Comparison of ENCODE assay signal across 8 mouse cellular contexts in the genomic region with DNA sequence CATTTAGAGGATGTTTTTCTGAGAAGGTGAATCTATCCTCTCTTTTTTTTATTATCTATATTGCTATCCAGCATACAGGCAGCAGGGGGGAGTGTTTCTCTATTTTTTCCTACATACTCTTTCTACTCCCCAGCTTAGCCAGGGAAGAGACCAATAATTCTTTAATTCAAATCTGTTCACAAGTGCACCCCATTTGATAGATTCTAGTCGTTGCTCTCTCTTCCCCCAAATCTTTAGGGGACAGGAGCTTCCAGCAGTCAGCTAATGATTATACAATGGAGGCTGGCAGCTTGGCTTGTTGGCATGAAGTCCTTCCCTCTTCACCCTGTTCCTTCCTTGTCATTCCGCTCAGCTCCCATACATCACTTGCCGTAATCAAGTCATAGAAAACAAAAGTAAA. TPM values are rescaled to one million over a fixed set of nuclear protein-coding genes. Genes with fewer than 3 reads are reported as not detected.
DNase-seq lines count a peak whose midpoint lies in the region; ATAC-seq and TF ChIP-seq lines count a peak whose summit lies in the region.

No protein-coding gene starts in this region.

- 42% methylated on average over 3 of the region's 3 CpGs for WGBS in kidney, adult 2 months
- 33% methylated on average over 3 of the region's 3 CpGs for WGBS in hindbrain, embryonic 13.5 days
- WGBS in neural tube, embryonic 15.5 days, result 27% methylated on average over 3 of the region's 3 CpGs

- no peak overlapping the region for H3K27ac ChIP-seq in kidney, adult 2 months (ENCODE audit: insufficient read depth, low read depth, low read length)
- H3K27ac ChIP-seq in hindbrain, embryonic 13.5 days, result no peak overlapping the region
- 0 out of 2 replicates have a peak overlapping the region, but pooled peaks have one; percentile 58 for H3K27ac ChIP-seq in neural tube, embryonic 15.5 days (replicated peaks)

- no peaks in the 10 kb centered on the region for H3K27me3 ChIP-seq in kidney, adult 2 months (replicated peaks; ENCODE audit: control insufficient read depth, insufficient read depth, low read length)
- 0 out of 2 replicates have a peak, but pooled peaks cover 3% of the 10 kb centered on the region for H3K27me3 ChIP-seq in hindbrain, embryonic 13.5 days
- no peaks in the 10 kb centered on the region for H3K27me3 ChIP-seq in neural tube, embryonic 15.5 days (replicated peaks)

- DNase-seq in kidney, adult 2 months, result peak; percentile 19
- DNase-seq in kidney, adult 11 months, result no peak
- DNase-seq in adipocyte (ENCODE audit: low spot score), result peak; percentile 18
- DNase-seq in heart, postnatal 25 days (ENCODE audit: low spot score), result no peak
- no peak for DNase-seq in ovary, adult 18-20 months (ENCODE audit: low spot score)
- no peak for DNase-seq in T-cell, adult 2 months (ENCODE audit: low spot score)

- no peaks in the 10 kb centered on the region for H3K4me1 ChIP-seq in kidney, adult 2 months (ENCODE audit: control insufficient read depth, insufficient read depth, low read length)
- H3K4me1 ChIP-seq in hindbrain, embryonic 13.5 days (replicated peaks), result peaks cover 11% of the 10 kb centered on the region
- H3K4me1 ChIP-seq in neural tube, embryonic 15.5 days, result peaks cover 9% of the 10 kb centered on the region

- ATAC-seq in hindbrain, embryonic 13.5 days (ENCODE audit: low FRiP score), result peak; percentile 83
- peak; percentile 83 for ATAC-seq in neural tube, embryonic 15.5 days (ENCODE audit: low FRiP score)

- no peak for TF ChIP-seq POLR2A in kidney, adult 2 months (IDR thresholded peaks at IDR 0.05; ENCODE audit: low read depth, low read length)

- no peak overlapping the region for H3K4me2 ChIP-seq in hindbrain, embryonic 13.5 days
- peak overlapping the region; percentile 28; the same call in 1 of the 2 replicates for H3K4me2 ChIP-seq in neural tube, embryonic 15.5 days

- no peak for TF ChIP-seq CTCF in kidney, adult 2 months (conservative IDR thresholded peaks at IDR 0.05; ENCODE audit: insufficient read depth, insufficient read length, low read depth, low read length)

- H3K36me3 ChIP-seq in kidney, adult 2 months (ENCODE audit: control insufficient read depth, insufficient read depth, low read length), result no peaks in the 10 kb centered on the region
- H3K36me3 ChIP-seq in hindbrain, embryonic 13.5 days, result no peaks in the 10 kb centered on the region
- no peaks in the 10 kb centered on the region for H3K36me3 ChIP-seq in neural tube, embryonic 15.5 days

- H3K9me3 ChIP-seq in hindbrain, embryonic 13.5 days, result no peaks in the 10 kb centered on the region
- no peaks in the 10 kb centered on the region for H3K9me3 ChIP-seq in neural tube, embryonic 15.5 days (replicated peaks)

- intact Hi-C loops in heart, postnatal 25 days (cut with DNase I), result loop anchor here (10.0 kb wide), 1 partner anchor 1746 kb away; no protein-coding TSS in a partner anchor

- H3K4me3 ChIP-seq in kidney, adult 2 months (ENCODE audit: insufficient read depth, low read depth, low read length), result no peak overlapping the region
- no peak overlapping the region for H3K4me3 ChIP-seq in hindbrain, embryonic 13.5 days
- H3K4me3 ChIP-seq in neural tube, embryonic 15.5 days (replicated peaks), result no peak overlapping the region

- H3K9ac ChIP-seq in hindbrain, embryonic 13.5 days, result no peak overlapping the region
- no peak overlapping the region for H3K9ac ChIP-seq in neural tube, embryonic 15.5 days (replicated peaks)

RNA-seq across cellular contexts. Expression of a gene that starts 44.7 kb away (rescaled TPM):
- 3.2 and 3.6 TPM in 2 replicates for polyA plus RNA-seq in kidney, adult 2 months (2012; rRNA removed)
- polyA plus RNA-seq in hindbrain, embryonic 13.5 days (2015; fragmentation: Nextera tagmentation; extraction: Ambion mirVana), result 30.6 and 30.8 TPM in 2 replicates
- 29.4 and 30.1 TPM in 2 replicates for polyA plus RNA-seq in neural tube, embryonic 15.5 days (2015; fragmentation: Nextera tagmentation; extraction: Ambion mirVana)
- total RNA-seq in heart, postnatal 25 days (2021), result 10 to 100 TPM; 17.4 to 18.1 TPM

Comparison
In these comparisons a context has a peak if more than half of its experiments do, and no peak if none do; other contexts are left out.
1. DNase-seq: peak in kidney, adult 2 months (single experiment) and adipocyte (single experiment); none in kidney, adult 11 months (single experiment), heart, postnatal 25 days (single experiment), ovary, adult 18-20 months (single experiment) and T-cell, adult 2 months (single experiment).